Mouse (Mus musculus): ENCODE measurements around the gene Rab5if. TPM values are rescaled to one million over a fixed set of nuclear protein-coding genes. Genes with fewer than 3 reads are reported as not detected.
"Not testable (repeated sequence)": the region's sequence is repeated elsewhere in the genome, so short reads cannot be mapped to it uniquely, and the experiment has no call there.

The Rab5if gene
- polyA plus RNA-seq, 1 experiment: 10.3 TPM

DNA sequence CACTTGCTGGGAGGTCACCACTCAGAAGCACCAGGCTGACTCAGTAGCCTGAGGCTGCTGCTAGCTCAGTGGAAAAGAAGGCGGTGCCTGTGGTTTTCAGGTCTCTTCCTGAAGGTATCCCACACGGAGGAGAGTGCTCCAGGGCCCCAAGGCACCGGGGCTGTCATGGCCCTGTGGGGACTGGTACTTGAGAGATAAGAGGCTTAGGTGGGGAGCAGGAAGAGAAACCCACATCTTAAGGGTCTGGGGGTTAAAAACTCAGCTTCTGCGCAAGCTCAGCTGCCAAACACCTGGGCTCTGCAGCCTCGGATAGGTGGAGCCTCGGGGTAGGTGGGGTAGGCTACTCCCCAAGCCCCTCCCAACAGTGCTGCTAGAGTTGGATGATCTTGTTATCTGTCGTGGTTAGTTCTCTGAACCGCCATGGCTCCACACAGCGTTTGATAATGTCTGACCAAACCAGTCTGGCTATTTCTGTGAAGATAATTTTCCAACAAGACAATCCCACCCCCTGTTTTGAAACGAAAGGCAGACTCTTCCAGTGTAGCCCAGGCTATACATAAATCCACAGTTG is 19.6 kb downstream of the Rab5if start:
- H3K4me1 ChIP-seq (ENCODE audit: control insufficient read depth): peaks cover 88% of the 10 kb centered on the region
- H3K4me3 ChIP-seq (replicated peaks): peak overlapping the region; percentile 56
- no peaks in the 10 kb centered on the region for H3K27me3 ChIP-seq (ENCODE audit: control insufficient read depth)
- H3K9me3 ChIP-seq (ENCODE audit: control insufficient read depth, low read length): no peaks in the 10 kb centered on the region
- peaks cover 2% of the 10 kb centered on the region; the same call in 1 of the 2 replicates for H3K36me3 ChIP-seq (ENCODE audit: control insufficient read depth)
- TF ChIP-seq TAL1 (IDR thresholded peaks at IDR 0.05; ENCODE audit: low read length) (no peak), GATA1 (IDR thresholded peaks at IDR 0.05; ENCODE audit: low read length) (peak; percentile 69)

DNA sequence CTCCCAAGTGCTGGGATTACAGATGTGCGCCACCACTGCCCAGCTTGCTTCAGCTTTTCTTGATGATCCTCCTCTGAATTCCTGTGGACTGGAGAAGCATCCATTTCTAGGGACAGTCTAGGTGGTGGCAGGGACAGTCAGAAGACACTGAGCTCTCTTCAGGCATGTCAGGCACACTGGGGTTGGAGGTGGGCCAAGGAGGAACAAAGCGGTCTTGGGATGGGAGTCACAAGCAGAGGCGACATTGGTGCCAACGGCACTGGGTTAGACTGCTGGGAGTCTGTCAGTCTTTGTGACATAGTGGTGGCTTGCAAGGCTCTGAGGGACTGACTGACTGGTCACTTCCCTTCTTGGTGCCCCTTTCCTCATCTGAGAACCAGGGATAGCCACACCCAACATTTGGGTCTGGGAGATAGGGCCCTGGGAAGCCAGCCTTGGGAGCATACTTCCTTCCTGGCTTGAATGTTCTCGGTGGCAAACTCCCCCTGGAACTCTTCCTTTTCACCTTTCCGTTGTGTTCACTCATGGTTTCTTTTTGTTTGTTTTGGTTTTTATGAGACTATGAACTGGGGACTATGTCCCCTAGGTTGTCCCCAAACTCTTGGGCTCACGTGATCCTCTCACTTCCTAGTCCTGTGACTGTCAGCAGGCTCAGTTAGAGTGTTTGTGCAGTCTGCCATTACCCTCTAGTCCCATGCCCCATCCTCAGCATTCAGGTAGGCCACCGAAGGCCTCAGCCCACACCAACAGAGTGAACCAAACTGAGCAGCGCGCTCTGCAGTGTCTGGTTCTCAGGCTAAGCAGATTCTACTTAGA is 21.7 kb downstream of the Rab5if start:
- no peaks in the 10 kb centered on the region for H3K9me3 ChIP-seq (ENCODE audit: control insufficient read depth, low read length)
- H3K27me3 ChIP-seq (ENCODE audit: control insufficient read depth): 0 out of 2 replicates have a peak, but pooled peaks cover 2% of the 10 kb centered on the region
- peak overlapping the region; percentile 4 for H3K4me3 ChIP-seq (replicated peaks)
- peaks cover 2% of the 10 kb centered on the region; the same call in 1 of the 2 replicates for H3K36me3 ChIP-seq (ENCODE audit: control insufficient read depth)
- TF ChIP-seq TAL1 (IDR thresholded peaks at IDR 0.05; ENCODE audit: low read length) (0 out of 3 replicates have a peak, but pooled peaks have one; percentile 10), GATA1 (IDR thresholded peaks at IDR 0.05; ENCODE audit: low read length) (no peak)
- peaks cover 73% of the 10 kb centered on the region for H3K4me1 ChIP-seq (ENCODE audit: control insufficient read depth)

- not testable (repeated sequence) for H3K27me3 ChIP-seq (ENCODE audit: control insufficient read depth); H3K9me3 ChIP-seq (ENCODE audit: control insufficient read depth, low read length); H3K36me3 ChIP-seq (ENCODE audit: control insufficient read depth); H3K4me3 ChIP-seq (replicated peaks)
- peaks cover 63% of the 10 kb centered on the region for H3K4me1 ChIP-seq (ENCODE audit: control insufficient read depth)
Measured at GRCm38 (mm10) chr2:156885666-156886065, 22.7 kb downstream of the Rab5if start.

- Histone ChIP-seq H3K27me3 (ENCODE audit: control insufficient read depth) (0 out of 2 replicates have a peak, but pooled peaks cover 2% of the 10 kb centered on the region), H3K36me3 (ENCODE audit: control insufficient read depth) (peaks cover 2% of the 10 kb centered on the region; the same call in 1 of the 2 replicates), H3K4me3 (replicated peaks) (no peak overlapping the region), H3K4me1 (ENCODE audit: control insufficient read depth) (peaks cover 60% of the 10 kb centered on the region), H3K9me3 (ENCODE audit: control insufficient read depth, low read length) (no peaks in the 10 kb centered on the region)
- TF ChIP-seq GATA1 (IDR thresholded peaks at IDR 0.05; ENCODE audit: low read length): no peak
- no peak for TF ChIP-seq TAL1 (IDR thresholded peaks at IDR 0.05; ENCODE audit: low read length)
Measured at GRCm38 (mm10) chr2:156886084-156886631, 23.2 kb downstream of the Rab5if start.

GRCm38 (mm10) chr2:156887017-156887416 is 24.1 kb downstream of the Rab5if start, which contains the start of gene Sla2:
TSS of gene Sla2 (minus strand) at chr2:156887192.
- Histone ChIP-seq H3K9me3 (ENCODE audit: control insufficient read depth, low read length) (no peaks in the 10 kb centered on the region), H3K4me1 (ENCODE audit: control insufficient read depth) (peaks cover 52% of the 10 kb centered on the region), H3K36me3 (ENCODE audit: control insufficient read depth) (peaks cover 2% of the 10 kb centered on the region; the same call in 1 of the 2 replicates), H3K4me3 (replicated peaks) (no peak within 1 kb of the TSS), H3K27me3 (ENCODE audit: control insufficient read depth) (0 out of 2 replicates have a peak, but pooled peaks cover 2% of the 10 kb centered on the region)
- TF ChIP-seq GATA1 (IDR thresholded peaks at IDR 0.05; ENCODE audit: low read length): no peak

DNA sequence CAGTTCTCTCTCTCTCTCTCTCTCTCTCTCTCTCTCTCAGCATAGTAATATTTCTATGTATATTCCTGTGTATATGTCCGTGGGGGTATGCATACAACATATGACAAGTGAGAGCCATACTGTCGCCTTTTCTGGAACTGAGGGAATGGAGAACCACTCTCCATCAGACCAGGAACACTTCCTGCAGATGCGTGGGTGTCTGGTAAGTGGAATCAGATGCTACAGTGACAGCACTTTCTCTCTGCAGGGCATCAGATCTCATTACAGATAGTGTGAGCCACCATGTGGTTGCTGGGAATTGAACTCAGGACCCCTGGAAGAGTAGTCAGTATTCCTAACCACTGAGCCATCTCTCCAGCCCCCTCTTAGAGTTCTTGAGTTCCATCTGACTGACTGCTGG is 25.6 kb downstream of the Rab5if start:
- peaks cover 38% of the 10 kb centered on the region for H3K4me1 ChIP-seq (ENCODE audit: control insufficient read depth)
- 0 out of 2 replicates have a peak, but pooled peaks cover 2% of the 10 kb centered on the region for H3K27me3 ChIP-seq (ENCODE audit: control insufficient read depth)
- peaks cover under 1% of the 10 kb centered on the region; the same call in 1 of the 2 replicates for H3K36me3 ChIP-seq (ENCODE audit: control insufficient read depth)
- no peak overlapping the region for H3K4me3 ChIP-seq (replicated peaks)
- no peaks in the 10 kb centered on the region for H3K9me3 ChIP-seq (ENCODE audit: control insufficient read depth, low read length)
- no peak for TF ChIP-seq TAL1 (IDR thresholded peaks at IDR 0.05; ENCODE audit: low read length)
- no peak for TF ChIP-seq GATA1 (IDR thresholded peaks at IDR 0.05; ENCODE audit: low read length)

- Histone ChIP-seq H3K9me3 (ENCODE audit: control insufficient read depth, low read length) (no peaks in the 10 kb centered on the region), H3K36me3 (ENCODE audit: control insufficient read depth) (no peaks in the 10 kb centered on the region), H3K27me3 (ENCODE audit: control insufficient read depth) (peaks cover 4% of the 10 kb centered on the region; the same call in 1 of the 2 replicates), H3K4me3 (replicated peaks) (no peak overlapping the region), H3K4me1 (ENCODE audit: control insufficient read depth) (peaks cover 22% of the 10 kb centered on the region)
- TF ChIP-seq GATA1 (IDR thresholded peaks at IDR 0.05; ENCODE audit: low read length): no peak
- no peak for TF ChIP-seq TAL1 (IDR thresholded peaks at IDR 0.05; ENCODE audit: low read length)
Measured at GRCm38 (mm10) chr2:156892240-156892639, 29.3 kb downstream of the Rab5if start.

DNA sequence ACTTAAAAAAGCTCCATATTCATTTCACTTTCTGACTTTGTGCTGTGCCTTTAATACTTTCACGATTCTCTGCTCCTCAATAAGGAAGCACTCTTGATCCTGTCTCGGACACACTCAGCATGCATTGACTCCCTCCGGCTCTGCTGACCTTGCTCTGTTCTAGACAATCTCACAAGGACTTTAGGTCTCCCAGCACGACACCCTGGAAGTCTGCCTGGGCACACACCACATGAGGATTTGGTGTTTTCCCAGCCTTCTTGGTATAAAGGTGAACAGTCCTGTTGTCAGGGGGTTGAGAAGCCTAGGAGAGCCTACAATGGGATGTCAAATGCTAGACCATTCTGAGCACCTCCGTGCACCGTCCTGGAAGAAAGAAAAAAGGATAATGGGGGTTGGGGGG is 29.9 kb downstream of the Rab5if start:
- Histone ChIP-seq H3K4me3 (replicated peaks) (no peak overlapping the region), H3K9me3 (ENCODE audit: control insufficient read depth, low read length) (no peaks in the 10 kb centered on the region), H3K27me3 (ENCODE audit: control insufficient read depth) (peaks cover 4% of the 10 kb centered on the region; the same call in 1 of the 2 replicates), H3K36me3 (ENCODE audit: control insufficient read depth) (no peaks in the 10 kb centered on the region), H3K4me1 (ENCODE audit: control insufficient read depth) (peaks cover 25% of the 10 kb centered on the region)
- no peak for TF ChIP-seq GATA1 (IDR thresholded peaks at IDR 0.05; ENCODE audit: low read length)
- TF ChIP-seq TAL1 (IDR thresholded peaks at IDR 0.05; ENCODE audit: low read length): no peak

Data from erythroblast, embryonic 14.5 days (primary cell).